Mouse (Mus musculus) kidney, postnatal 0 days (tissue): ENCODE data around the gene Tmem150c. TPM values are rescaled to one million over a fixed set of nuclear protein-coding genes. Genes with fewer than 3 reads are reported as not detected.

ENCODE experiments used
- ATAC-seq: fragments of 200-750 bp; cut with Nextera tagmentation; replicated peaks from 2 replicates; pipeline ENCODE4 v1.8.0; 2017; ENCODE audit warnings: low read depth, moderate number of reproducible peaks, moderate TSS enrichment, moderate library complexity; ENCODE audit not compliant: low FRiP score
- DNase-seq: peaks from one replicate; pipeline ENCODE4 v3.0.0-alpha.2; 2016; ENCODE audit warnings: low spot score
- H3K27ac ChIP-seq: fragments of 300-500 bp; sonication (generic); 2 replicates; pipeline ENCODE4 v1.5.1; 2014; ENCODE audit warnings: mild to moderate bottlenecking
- H3K27me3 ChIP-seq: fragments of 300-500 bp; sonication (generic); 2 replicates; pipeline ENCODE4 v1.6.1; 2014; ENCODE audit warnings: low read length, mixed read lengths; ENCODE audit not compliant: insufficient read depth
- H3K36me3 ChIP-seq: fragments of 300-500 bp; sonication (generic); 2 replicates; pipeline ENCODE4 v1.6.1; 2014; ENCODE audit warnings: low read length, mixed read lengths; ENCODE audit not compliant: insufficient read depth
- H3K4me1 ChIP-seq: fragments of 300-500 bp; sonication (generic); replicated peaks from 2 replicates; pipeline ENCODE4 v1.6.1; 2014; ENCODE audit warnings: antibody characterized with exemption, low read length, mixed read lengths; ENCODE audit not compliant: insufficient read depth
- H3K4me2 ChIP-seq: fragments of 300-500 bp; sonication (generic); 2 replicates; pipeline ENCODE4 v1.6.1; 2014; ENCODE audit warnings: mild to moderate bottlenecking, low read length, moderate library complexity, mixed read lengths
- H3K4me3 ChIP-seq: fragments of 300-500 bp; sonication (generic); replicated peaks from 2 replicates; pipeline ENCODE4 v1.5.1; 2014; ENCODE audit warnings: low read depth, low read length
- H3K9ac ChIP-seq: fragments of 300-500 bp; sonication (generic); 2 replicates; pipeline ENCODE4 v1.6.1; 2014; ENCODE audit warnings: low read depth, low read length
- H3K9me3 ChIP-seq: fragments of 300-500 bp; sonication (generic); replicated peaks from 2 replicates; pipeline ENCODE4 v1.6.1; 2016; ENCODE audit warnings: low read length, inconsistent platforms, mixed read lengths
- CTCF ChIP-seq: IDR thresholded peaks from 2 replicates; pipeline ENCODE4 v1.5.1; 2016; ENCODE audit warnings: antibody characterized with exemption, low read depth, mild to moderate bottlenecking, moderate library complexity
- WGBS: fragments of 180-500 bp; shearing (Covaris S2); extraction: QIAGEN DNeasy Blood & Tissue Kit; methylation state at CpG from one replicate; pipeline ENCODE4 v1.1.7; 2014; 5-methylcytosine and 5-hydroxymethylcytosine counted together
- polyA plus RNA-seq: library from polyadenylated mRNA; unstranded; fragments of >200 nt; fragmentation: Nextera tagmentation; extraction: Ambion mirVana; gene quantifications from 2 replicates; pipeline ENCODE4 v1.2.1, GENCODE M21; 2015

The Tmem150c gene
- polyA plus RNA-seq, 1 experiment from 2014 or later, result 26.3 TPM

- TF ChIP-seq CTCF, result peak; percentile 43
- no peak overlapping the region for H3K27ac ChIP-seq
- H3K4me1 ChIP-seq, result no peaks in the 10 kb centered on the region
- H3K4me2 ChIP-seq, result peak overlapping the region; percentile 86
- peak overlapping the region; percentile 96; the same call in 1 of the 2 replicates for H3K4me3 ChIP-seq
- no peak for DNase-seq
- H3K27me3 ChIP-seq, result no peaks in the 10 kb centered on the region
- H3K36me3 ChIP-seq, result peaks cover 28% of the 10 kb centered on the region
- no peak for ATAC-seq
- WGBS, result 20% methylated on average over 7 of the region's 7 CpGs
- no peaks in the 10 kb centered on the region for H3K9me3 ChIP-seq
- no peak overlapping the region for H3K9ac ChIP-seq
These were observed 123.7 kb downstream of the Tmem150c start for GRCm38 (mm10) chr5:100035950-100036349.

DNA sequence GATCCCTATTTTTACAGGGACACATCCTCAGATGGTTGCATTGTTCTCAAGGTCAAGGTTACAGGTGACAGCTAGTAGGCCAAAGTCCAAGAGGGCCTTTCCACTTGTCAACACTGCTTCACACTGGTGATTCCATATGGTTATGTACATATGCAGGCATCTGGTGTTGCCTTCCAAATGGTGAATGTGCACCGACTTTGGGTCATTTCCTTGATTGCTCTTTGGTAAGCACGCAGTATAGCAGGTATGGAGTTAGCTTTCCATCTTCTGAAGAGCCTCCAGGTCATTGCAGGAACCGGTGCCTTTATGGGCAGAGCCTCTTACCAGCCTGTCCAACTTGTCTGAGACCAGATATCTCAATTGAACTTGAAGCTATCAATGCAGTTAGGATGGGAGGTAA, 127.0 kb downstream of the Tmem150c start:
- Histone ChIP-seq H3K9me3 (no peaks in the 10 kb centered on the region), H3K9ac (no peak overlapping the region), H3K4me3 (no peak overlapping the region), H3K27me3 (no peaks in the 10 kb centered on the region), H3K4me1 (no peaks in the 10 kb centered on the region), H3K36me3 (peaks cover 28% of the 10 kb centered on the region), H3K4me2 (no peak overlapping the region), H3K27ac (no peak overlapping the region)
- ATAC-seq, result no peak
- TF ChIP-seq CTCF, result no peak
- 80% methylated on average over 3 of the region's 3 CpGs for WGBS
- no peak for DNase-seq

DNA sequence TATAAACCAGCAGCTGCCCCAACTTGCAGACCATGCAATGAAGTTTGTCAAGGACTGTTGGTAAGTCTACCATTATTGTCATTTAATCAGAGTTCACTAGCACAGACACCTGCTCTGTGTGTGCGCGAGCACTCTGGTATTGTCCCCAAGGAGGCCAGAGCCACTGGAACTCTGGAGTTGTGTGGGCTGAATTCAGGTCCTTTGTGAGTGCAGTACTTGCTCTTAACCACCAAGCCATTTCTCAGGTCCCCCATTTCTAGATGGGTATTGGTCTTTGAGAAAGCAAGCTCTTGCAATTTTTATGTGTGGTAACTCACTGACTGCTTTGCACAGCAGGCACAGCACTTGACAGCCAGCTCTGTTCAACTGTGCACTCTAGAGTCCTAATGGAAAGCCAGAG, 127.5 kb downstream of the Tmem150c start:
- H3K4me3 ChIP-seq, result no peak overlapping the region
- no peak overlapping the region for H3K9ac ChIP-seq
- peaks cover 28% of the 10 kb centered on the region for H3K36me3 ChIP-seq
- no peak overlapping the region for H3K27ac ChIP-seq
- no peak for DNase-seq
- H3K9me3 ChIP-seq, result no peaks in the 10 kb centered on the region
- no peak for ATAC-seq
- no peak overlapping the region for H3K4me2 ChIP-seq
- WGBS, result 97% methylated on average over 2 of the region's 2 CpGs
- no peak for TF ChIP-seq CTCF
- no peaks in the 10 kb centered on the region for H3K27me3 ChIP-seq
- no peaks in the 10 kb centered on the region for H3K4me1 ChIP-seq

- Histone ChIP-seq H3K27ac (no peak overlapping the region), H3K9ac (no peak overlapping the region), H3K27me3 (no peaks in the 10 kb centered on the region), H3K4me3 (no peak overlapping the region), H3K4me2 (no peak overlapping the region), H3K4me1 (no peaks in the 10 kb centered on the region), H3K36me3 (peaks cover 21% of the 10 kb centered on the region), H3K9me3 (no peaks in the 10 kb centered on the region)
- DNase-seq (peak; percentile 78), ATAC-seq (peak; percentile 52)
- 13% methylated on average over 6 of the region's 6 CpGs for WGBS
- TF ChIP-seq CTCF, result no peak
These were observed 129.5 kb downstream of the Tmem150c start for GRCm38 (mm10) chr5:100030069-100030468.

Other genes with a start within 250 kb of the Tmem150c start
- gene Hnrnpd, start 180.9 kb downstream of the Tmem150c start, polyA plus RNA-seq, result 97.7 and 125 TPM in 2 replicates
- gene 4930524J08Rik, start 180.7 kb downstream of the Tmem150c start, polyA plus RNA-seq, result 2.9 and 4.5 TPM in 2 replicates
- 118 and 121 TPM in 2 replicates for gene Hnrnpdl, start 120.1 kb downstream of the Tmem150c start, polyA plus RNA-seq
- 31.5 and 36.1 TPM in 2 replicates for gene Enoph1, start 119.8 kb downstream of the Tmem150c start, polyA plus RNA-seq